13 mouse cellular contexts compared by ENCODE assay signal in genomic region chr4:137766365-137766764, GRCm38 (mm10). TPM values are rescaled to one million over a fixed set of nuclear protein-coding genes. Genes with fewer than 3 reads are reported as not detected.
DNase-seq lines count a peak whose midpoint lies in the region; ATAC-seq and TF ChIP-seq lines count a peak whose summit lies in the region.
"Had no signal": no experiment of that assay in that cellular context is flagged by ENCODE, and none has a peak within 500 bp of the region (broad histone marks: within the 10 kb centered on the region; RNA-seq: fewer than 3 reads in every experiment).

No protein-coding gene starts in this region.

- no peak overlapping the region for H3K4me2 ChIP-seq in hindbrain, embryonic 11.5 days (replicated peaks; ENCODE audit: low read depth, low read length)
- H3K4me2 ChIP-seq in forebrain, embryonic 13.5 days: no peak overlapping the region
- no peak overlapping the region for H3K4me2 ChIP-seq in liver, embryonic 15.5 days

- H3K27me3 ChIP-seq in hindbrain, embryonic 10.5 days (ENCODE audit: insufficient read depth, poor library complexity, severe bottlenecking): no peaks in the 10 kb centered on the region
- no peaks in the 10 kb centered on the region for H3K27me3 ChIP-seq in hindbrain, embryonic 11.5 days (ENCODE audit: control insufficient read depth, insufficient read depth, low read length)
- no peaks in the 10 kb centered on the region for H3K27me3 ChIP-seq in E14TG2a.4 (ENCODE audit: insufficient read depth, low read length)
- H3K27me3 ChIP-seq in forebrain, embryonic 13.5 days: no peaks in the 10 kb centered on the region
- peaks cover 45% of the 10 kb centered on the region for H3K27me3 ChIP-seq in liver, embryonic 15.5 days

- H3K4me1 ChIP-seq in hindbrain, embryonic 10.5 days (replicated peaks): peaks cover 66% of the 10 kb centered on the region
- peaks cover 10% of the 10 kb centered on the region for H3K4me1 ChIP-seq in hindbrain, embryonic 11.5 days (replicated peaks; ENCODE audit: control insufficient read depth, insufficient read depth, low read length)
- H3K4me1 ChIP-seq in E14TG2a.4 (replicated peaks; ENCODE audit: low read depth, low read length): peaks cover 93% of the 10 kb centered on the region
- peaks cover 28% of the 10 kb centered on the region for H3K4me1 ChIP-seq in forebrain, embryonic 13.5 days
- peaks cover 26% of the 10 kb centered on the region for H3K4me1 ChIP-seq in liver, embryonic 15.5 days (replicated peaks)

- no peak for ATAC-seq in hindbrain, embryonic 11.5 days (ENCODE audit: low FRiP score)
- no peak for ATAC-seq in forebrain, embryonic 13.5 days
- ATAC-seq in liver, embryonic 15.5 days (ENCODE audit: insufficient read depth): no peak
- ATAC-seq in granulocyte monocyte progenitor cell, adult 5-6 weeks (replicated peaks; ENCODE audit: poor library complexity, severe bottlenecking): no peak

- no peaks in the 10 kb centered on the region for H3K36me3 ChIP-seq in hindbrain, embryonic 10.5 days
- H3K36me3 ChIP-seq in hindbrain, embryonic 11.5 days (ENCODE audit: control insufficient read depth, insufficient read depth, low read length): no peaks in the 10 kb centered on the region
- H3K36me3 ChIP-seq in E14TG2a.4 (ENCODE audit: insufficient read depth, low read length): peaks cover 46% of the 10 kb centered on the region
- H3K36me3 ChIP-seq in forebrain, embryonic 13.5 days (ENCODE audit: poor library complexity, severe bottlenecking): no peaks in the 10 kb centered on the region
- H3K36me3 ChIP-seq in liver, embryonic 15.5 days (replicated peaks): no peaks in the 10 kb centered on the region

- no peak for DNase-seq in hindbrain, embryonic 10.5 days (ENCODE audit: low spot score)
- DNase-seq in hindbrain, embryonic 11.5 days (ENCODE audit: low spot score): no peak
- DNase-seq in urinary bladder, postnatal 36 days (ENCODE audit: low spot score in 2 of 2): no peak
- DNase-seq in thymus, postnatal 0 days (ENCODE audit: low spot score): no peak
- DNase-seq: gastrocnemius, postnatal 25 days; lung, postnatal 14 days; thymus, postnatal 36 days had no signal

- no peak overlapping the region for H3K9ac ChIP-seq in hindbrain, embryonic 11.5 days (ENCODE audit: low read depth, low read length)
- no peak overlapping the region for H3K9ac ChIP-seq in forebrain, embryonic 13.5 days
- H3K9ac ChIP-seq in liver, embryonic 15.5 days: no peak overlapping the region

- peak overlapping the region; percentile 89 for H3K27ac ChIP-seq in hindbrain, embryonic 10.5 days
- H3K27ac ChIP-seq in hindbrain, embryonic 11.5 days (ENCODE audit: low read depth, low read length): no peak overlapping the region
- H3K27ac ChIP-seq in forebrain, embryonic 13.5 days: peak overlapping the region; percentile 92
- peak overlapping the region; percentile 3; the same call in 1 of the 2 replicates for H3K27ac ChIP-seq in liver, embryonic 15.5 days (replicated peaks)
- H3K27ac ChIP-seq: layer of hippocampus, adult 2 months had no signal

- no peaks in the 10 kb centered on the region for H3K9me3 ChIP-seq in hindbrain, embryonic 10.5 days
- H3K9me3 ChIP-seq in hindbrain, embryonic 11.5 days (ENCODE audit: control insufficient read depth, low read length): no peaks in the 10 kb centered on the region
- no peaks in the 10 kb centered on the region for H3K9me3 ChIP-seq in E14TG2a.4 (ENCODE audit: low read length)
- H3K9me3 ChIP-seq in forebrain, embryonic 13.5 days (replicated peaks): no peaks in the 10 kb centered on the region
- H3K9me3 ChIP-seq in liver, embryonic 15.5 days (replicated peaks): no peaks in the 10 kb centered on the region

- 31% methylated on average over 5 of the region's 5 CpGs for WGBS in hindbrain, embryonic 10.5 days
- WGBS in hindbrain, embryonic 11.5 days: 34% methylated on average over 5 of the region's 5 CpGs
- WGBS in forebrain, embryonic 13.5 days: 20% methylated on average over 5 of the region's 5 CpGs
- 38% methylated on average over 5 of the region's 5 CpGs for whole genome bisulfite sequencing in liver, embryonic 15.5 days (ENCODE audit: insufficient replicate concordance)

- no peak overlapping the region for H3K4me3 ChIP-seq in hindbrain, embryonic 10.5 days
- H3K4me3 ChIP-seq in hindbrain, embryonic 11.5 days (ENCODE audit: low read depth, low read length): no peak overlapping the region
- peak overlapping the region; percentile 49 for H3K4me3 ChIP-seq in E14TG2a.4 (replicated peaks; ENCODE audit: low read length)
- H3K4me3 ChIP-seq in forebrain, embryonic 13.5 days: no peak overlapping the region
- H3K4me3 ChIP-seq in liver, embryonic 15.5 days (replicated peaks): no peak overlapping the region
- H3K4me3 ChIP-seq: layer of hippocampus, adult 2 months; myocyte had no signal

- no peak for TF ChIP-seq CTCF in E14TG2a.4 (conservative IDR thresholded peaks at IDR 0.05; ENCODE audit: low read length)

RNA-seq across cellular contexts. Expression of gene Alpl, which starts 29.8 kb away (rescaled TPM):
- 23.4 and 26.1 TPM in 2 replicates for polyA plus RNA-seq in hindbrain, embryonic 10.5 days (2016; fragmentation: Nextera tagmentation; extraction: Ambion mirVana)
- 17.4 and 21.2 TPM in 2 replicates for polyA plus RNA-seq in hindbrain, embryonic 11.5 days (2014; fragmentation: Nextera tagmentation; extraction: Ambion mirVana)
- 10.5 and 11.2 TPM in 2 replicates for polyA plus RNA-seq in forebrain, embryonic 13.5 days (2015; fragmentation: Nextera tagmentation; extraction: Ambion mirVana)
- 9.7 and 12.0 TPM in 2 replicates for polyA plus RNA-seq in liver, embryonic 15.5 days (2015; fragmentation: Nextera tagmentation; extraction: Ambion mirVana)
- total RNA-seq in granulocyte monocyte progenitor cell, adult 5-6 weeks (2014; fragmentation: Nextera tagmentation): not detected in 2 replicates
- total RNA-seq in granulocyte monocyte progenitor cell, adult 5-6 weeks (2017): not detected in 2 replicates
- 1.4 and 1.5 TPM in 2 replicates for polyA plus RNA-seq in thymus, postnatal 0 days (2015; fragmentation: Nextera tagmentation; extraction: Ambion mirVana)
